9 mouse cellular contexts compared by ENCODE assay signal in genomic region chr11:77816003-77816402, GRCm38 (mm10). TPM values are rescaled to one million over a fixed set of nuclear protein-coding genes. Genes with fewer than 3 reads are reported as not detected.
A peak's percentile ranks its signal among the peaks of the same experiment; 100 is the strongest.
DNase-seq lines count a peak whose midpoint lies in the region; ATAC-seq and TF ChIP-seq lines count a peak whose summit lies in the region.
"Had no signal": no experiment of that assay in that cellular context is flagged by ENCODE, and none has a peak within 500 bp of the region (broad histone marks: within the 10 kb centered on the region; RNA-seq: fewer than 3 reads in every experiment).

No protein-coding gene starts in this region.

- no peaks in the 10 kb centered on the region for H3K36me3 ChIP-seq in MEL (ENCODE audit: control insufficient read depth in 1 of 2, insufficient read depth in 2 of 2, low read length in 2 of 2)
- H3K36me3 ChIP-seq in heart, embryonic 15.5 days, result peaks cover 61% of the 10 kb centered on the region
- peaks cover 43% of the 10 kb centered on the region for H3K36me3 ChIP-seq in limb, embryonic 10.5 days

- no peaks in the 10 kb centered on the region for H3K9me3 ChIP-seq in MEL (replicated peaks; ENCODE audit: insufficient read depth, low read length)
- H3K9me3 ChIP-seq in heart, embryonic 15.5 days (replicated peaks), result no peaks in the 10 kb centered on the region
- no peaks in the 10 kb centered on the region for H3K9me3 ChIP-seq in limb, embryonic 10.5 days (replicated peaks)
- H3K9me3 ChIP-seq: liver, embryonic 15.5 days had no signal

- TF ChIP-seq RAD21 in MEL (IDR thresholded peaks at IDR 0.05; ENCODE audit: low read depth, low read length), result peak; percentile 97

- H3K4me1 ChIP-seq in MEL (ENCODE audit: control insufficient read depth in 1 of 2, insufficient read depth in 2 of 2, low read length in 2 of 2), result no peaks in the 10 kb centered on the region
- H3K4me1 ChIP-seq in heart, embryonic 15.5 days (replicated peaks), result peaks cover 35% of the 10 kb centered on the region
- H3K4me1 ChIP-seq in limb, embryonic 10.5 days, result no peaks in the 10 kb centered on the region

- WGBS in heart, embryonic 15.5 days, result 26% methylated on average over 3 of the region's 3 CpGs
- WGBS in limb, embryonic 10.5 days, result 19% methylated on average over 3 of the region's 3 CpGs

- no peaks in the 10 kb centered on the region for H3K27me3 ChIP-seq in MEL (ENCODE audit: control insufficient read depth in 1 of 2, insufficient read depth in 2 of 2, low read length in 2 of 2)
- H3K27me3 ChIP-seq in heart, embryonic 15.5 days, result no peaks in the 10 kb centered on the region
- H3K27me3 ChIP-seq in limb, embryonic 10.5 days (ENCODE audit: low read depth, poor library complexity, severe bottlenecking), result no peaks in the 10 kb centered on the region
- H3K27me3 ChIP-seq: liver, embryonic 15.5 days had no signal

- ATAC-seq in cerebellum, adult (ENCODE audit: insufficient number of reproducible peaks, low FRiP score, low TSS enrichment), result no peak
- peak; percentile 63; the same call in 1 of the 2 replicates for ATAC-seq in heart, embryonic 15.5 days (replicated peaks; ENCODE audit: insufficient number of reproducible peaks, insufficient read depth, low FRiP score, low read depth)
- ATAC-seq in monocyte, adult 5-6 weeks (replicated peaks; ENCODE audit: insufficient number of reproducible peaks, low FRiP score, low TSS enrichment, poor library complexity, severe bottlenecking), result peak; percentile 89

- no peak overlapping the region for H3K4me3 ChIP-seq in MEL (ENCODE audit: control insufficient read depth in 1 of 2, insufficient read depth in 1 of 2, low read depth in 2 of 2, low read length in 2 of 2)
- no peak overlapping the region for H3K4me3 ChIP-seq in heart, embryonic 15.5 days
- H3K4me3 ChIP-seq in limb, embryonic 10.5 days, result no peak overlapping the region
- H3K4me3 ChIP-seq: liver, embryonic 15.5 days had no signal

- no peak for TF ChIP-seq EP300 in MEL (IDR thresholded peaks at IDR 0.05; ENCODE audit: low read depth in 1 of 2, low read length in 2 of 2)

- no peaks in the 10 kb centered on the region for H3K79me2 ChIP-seq in MEL (ENCODE audit: control insufficient read depth, insufficient read depth, low read length, poor library complexity)

- no peak for TF ChIP-seq POLR2A in MEL (IDR thresholded peaks at IDR 0.05; ENCODE audit: control insufficient read depth in 1 of 2, insufficient read depth in 1 of 2, low read depth in 1 of 2, low read length in 2 of 2, poor library complexity in 1 of 2)

- peak; percentile 62 to 68 for DNase-seq in cerebellum, adult 18-20 months
- peak; percentile 81 for DNase-seq in MEL (ENCODE audit: low read depth, low spot score)
- DNase-seq in embryo, embryonic 10 days (ENCODE audit: low spot score), result peak; percentile 88
- peak; percentile 78 for DNase-seq in limb, embryonic 10.5 days (ENCODE audit: low spot score)
- peak; percentile 61 to 84 for DNase-seq in thymus, postnatal 10 days (ENCODE audit: low spot score in 2 of 2)

- no peak overlapping the region for H3K27ac ChIP-seq in MEL (ENCODE audit: control insufficient read depth, low read depth, low read length)
- H3K27ac ChIP-seq in heart, embryonic 15.5 days, result no peak overlapping the region
- H3K27ac ChIP-seq in limb, embryonic 10.5 days, result no peak overlapping the region
- H3K27ac ChIP-seq: liver, embryonic 15.5 days had no signal

- no peak overlapping the region for H3K4me2 ChIP-seq in heart, embryonic 15.5 days
- H3K4me2 ChIP-seq: liver, embryonic 15.5 days had no signal

- TF ChIP-seq CTCF in MEL (IDR thresholded peaks at IDR 0.05 in 2 of 3, conservative IDR thresholded peaks at IDR 0.05 in 1 of 3; ENCODE audit: control insufficient read depth in 1 of 3, insufficient read depth in 1 of 3, low read depth in 2 of 3, low read length in 3 of 3, poor library complexity in 1 of 3, severe bottlenecking in 1 of 3), result peak; percentile 75 to 97 (median 85)

- no peak overlapping the region for H3K9ac ChIP-seq in MEL (ENCODE audit: control insufficient read depth, low read depth, low read length, poor library complexity, severe bottlenecking)
- no peak overlapping the region for H3K9ac ChIP-seq in heart, embryonic 15.5 days
- H3K9ac ChIP-seq: liver, embryonic 15.5 days had no signal

TF ChIP-seq in MEL, 35 proteins besides CTCF, POLR2A, EP300 and RAD21:
- TF ChIP-seq SMC3 (IDR thresholded peaks at IDR 0.05; ENCODE audit: low read depth, low read length) (peak; percentile 83), MAX (IDR thresholded peaks at IDR 0.05; ENCODE audit: low read length) (peak; percentile 38; the same call in 1 of the 2 replicates), MYC (IDR thresholded peaks at IDR 0.05; ENCODE audit: low read depth, low read length) (peak; percentile 54; the same call in 1 of the 2 replicates), MAZ (IDR thresholded peaks at IDR 0.05; ENCODE audit: low read depth, low read length) (no peak), TCF12 (IDR thresholded peaks at IDR 0.05; ENCODE audit: low read depth, low read length) (no peak), HCFC1 (IDR thresholded peaks at IDR 0.05; ENCODE audit: low read depth, low read length) (no peak), MAFK (IDR thresholded peaks at IDR 0.05; ENCODE audit: borderline replicate concordance, low read depth, low read length) (no peak), POLR2AphosphoS2 (IDR thresholded peaks at IDR 0.05; ENCODE audit: low read length) (no peak), ZC3H11A (IDR thresholded peaks at IDR 0.05; ENCODE audit: low read depth, low read length) (peak; percentile 75)

RNA-seq across cellular contexts. Expression of gene Gm10277, which starts 28.5 kb away (rescaled TPM):
- 0.16 and 0.35 TPM in 2 replicates for total RNA-seq in MEL (2012; rRNA removed)
- polyA plus RNA-seq in MEL (2012; ENCODE audit: insufficient read depth in 1 of 2, insufficient read length in 2 of 2, low read depth in 1 of 2, low replicate concordance in 2 of 2, missing spikeins in 1 of 2), result under 1 TPM in 1 of 2 experiments, not detected in 1; 0.19 TPM
- 0.93 and 1.4 TPM in 2 replicates for polyA plus RNA-seq in heart, embryonic 15.5 days (2015; fragmentation: Nextera tagmentation; extraction: Ambion mirVana)
- polyA plus RNA-seq in limb, embryonic 10.5 days (2016; fragmentation: Nextera tagmentation; extraction: Ambion mirVana), result 1.1 and 1.4 TPM in 2 replicates
- 0.68 to 1.2 TPM in 2 of 3 replicates, not detected in the other for total RNA-seq in monocyte, adult 5-6 weeks (2017)

RNA-seq across cellular contexts. Expression of gene Myo18a, which starts 53.0 kb away (rescaled TPM):
- total RNA-seq in MEL (2012; rRNA removed), result 10.8 and 13.1 TPM in 2 replicates
- 10 to 100 TPM in 1 of 2 experiments, not detected in 1; 18.0 TPM for polyA plus RNA-seq in MEL (2012; ENCODE audit: insufficient read depth in 1 of 2, insufficient read length in 2 of 2, low read depth in 1 of 2, low replicate concordance in 2 of 2, missing spikeins in 1 of 2)
- polyA plus RNA-seq in heart, embryonic 15.5 days (2015; fragmentation: Nextera tagmentation; extraction: Ambion mirVana), result 107 and 109 TPM in 2 replicates
- polyA plus RNA-seq in limb, embryonic 10.5 days (2016; fragmentation: Nextera tagmentation; extraction: Ambion mirVana), result 25.6 and 29.5 TPM in 2 replicates
- total RNA-seq in monocyte, adult 5-6 weeks (2017), result 142 to 166 TPM (median 145 TPM) in 3 replicates
